Mouse (Mus musculus): ENCODE data around the gene Scnn1g.

Gene Scnn1g

GRCm38 (mm10) chr7:121734171-121734831, at the start of gene Scnn1g:
Gene Scnn1g (plus strand): TSS chr7:121734479.
- DNase-seq (ENCODE audit: low read depth, low spot score), result peak; percentile 62

- DNase-seq (ENCODE audit: low read depth, low spot score), result no peak
Measured at GRCm38 (mm10) chr7:121685140-121685984, 48.9 kb upstream of the Scnn1g start.

- DNase-seq (ENCODE audit: low read depth, low spot score), result no peak
Measured at GRCm38 (mm10) chr7:121689338-121689737, 44.9 kb upstream of the Scnn1g start.

GRCm38 (mm10) chr7:121691803-121692202, 42.5 kb upstream of the Scnn1g start:
- no peak for DNase-seq (ENCODE audit: low read depth, low spot score)

- DNase-seq (ENCODE audit: low read depth, low spot score), result no peak
Measured at GRCm38 (mm10) chr7:121697170-121697569, 37.1 kb upstream of the Scnn1g start.

GRCm38 (mm10) chr7:121697574-121697973, 36.7 kb upstream of the Scnn1g start:
- DNase-seq (ENCODE audit: low read depth, low spot score), result no peak

GRCm38 (mm10) chr7:121699218-121699617, 35.1 kb upstream of the Scnn1g start:
- DNase-seq (ENCODE audit: low read depth, low spot score), result no peak

- no peak for DNase-seq (ENCODE audit: low read depth, low spot score)
Measured at GRCm38 (mm10) chr7:121700480-121700879, 33.8 kb upstream of the Scnn1g start.

- no peak for DNase-seq (ENCODE audit: low read depth, low spot score)
Measured at GRCm38 (mm10) chr7:121701983-121702382, 32.3 kb upstream of the Scnn1g start.

- DNase-seq (ENCODE audit: low read depth, low spot score), result no peak
Measured at GRCm38 (mm10) chr7:121705051-121705450, 29.2 kb upstream of the Scnn1g start.

GRCm38 (mm10) chr7:121706411-121707072, 27.7 kb upstream of the Scnn1g start:
- DNase-seq (ENCODE audit: low read depth, low spot score), result no peak

GRCm38 (mm10) chr7:121707073-121707667, 27.1 kb upstream of the Scnn1g start, which contains the start of gene Usp31:
Gene Usp31 (minus strand): TSS chr7:121707253.
- peak; percentile 93 for DNase-seq (ENCODE audit: low read depth, low spot score)

- DNase-seq (ENCODE audit: low read depth, low spot score), result no peak
Measured at GRCm38 (mm10) chr7:121711171-121711570, 23.1 kb upstream of the Scnn1g start.

- no peak for DNase-seq (ENCODE audit: low read depth, low spot score)
Measured at GRCm38 (mm10) chr7:121717031-121717430, 17.2 kb upstream of the Scnn1g start.

GRCm38 (mm10) chr7:121730225-121730624, 4.1 kb upstream of the Scnn1g start:
- peak; percentile 52 for DNase-seq (ENCODE audit: low read depth, low spot score)

- no peak for DNase-seq (ENCODE audit: low read depth, low spot score)
Measured at GRCm38 (mm10) chr7:121737511-121738415, 3.5 kb downstream of the Scnn1g start.

GRCm38 (mm10) chr7:121750244-121750643, 16.0 kb downstream of the Scnn1g start:
- no peak for DNase-seq (ENCODE audit: low read depth, low spot score)

- no peak for DNase-seq (ENCODE audit: low read depth, low spot score)
Measured at GRCm38 (mm10) chr7:121754748-121755147, 20.5 kb downstream of the Scnn1g start.

- no peak for DNase-seq (ENCODE audit: low read depth, low spot score)
Measured at GRCm38 (mm10) chr7:121763328-121763727, 29.0 kb downstream of the Scnn1g start.

- no peak for DNase-seq (ENCODE audit: low read depth, low spot score)
Measured at GRCm38 (mm10) chr7:121767900-121768299, 33.6 kb downstream of the Scnn1g start.

- DNase-seq (ENCODE audit: low read depth, low spot score), result no peak
Measured at GRCm38 (mm10) chr7:121768983-121769382, 34.7 kb downstream of the Scnn1g start.
